Mouse (Mus musculus): Measurements from ENCODE around the gene Lin54.

DNA sequence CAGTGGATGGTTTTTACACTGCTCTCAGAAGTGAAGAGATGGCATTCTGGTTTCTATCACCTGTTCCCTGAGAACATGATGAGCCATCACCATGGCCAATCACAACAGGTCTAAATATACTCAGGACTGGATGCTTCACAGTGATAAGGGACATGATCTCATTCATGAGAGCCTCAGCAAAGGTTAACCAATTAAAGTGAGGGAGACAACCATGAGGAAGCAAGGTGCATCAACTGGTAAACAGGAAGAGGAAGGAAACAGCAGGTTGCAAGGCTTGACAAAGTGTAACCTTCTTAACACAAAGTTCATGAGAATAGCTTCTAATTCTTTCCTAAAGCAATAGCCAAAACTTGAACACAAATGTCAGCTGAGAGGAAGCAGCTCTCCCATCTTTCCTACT, 16.9 kb downstream of the Lin54 start:
- TF ChIP-seq CTCF (conservative IDR thresholded peaks at IDR 0.05; ENCODE audit: insufficient read depth, insufficient read length, low read depth, low read length) (no peak), POLR2A (IDR thresholded peaks at IDR 0.05; ENCODE audit: low read depth, low read length) (no peak)
